Mouse (Mus musculus): ENCODE data around the gene Slc16a5.

- no peak for TF ChIP-seq MAX (IDR thresholded peaks at IDR 0.05)
- no peak for TF ChIP-seq CTCF (IDR thresholded peaks at IDR 0.05; ENCODE audit: control insufficient read depth, insufficient read depth, insufficient read length)
- TF ChIP-seq USF1 (IDR thresholded peaks at IDR 0.05; ENCODE audit: low read depth): no peak
- no peak for TF ChIP-seq FOSL1 (IDR thresholded peaks at IDR 0.05; ENCODE audit: insufficient read depth, low read length, poor library complexity, severe bottlenecking)
- no peak for TF ChIP-seq CEBPB (IDR thresholded peaks at IDR 0.05; ENCODE audit: low read depth)
These were observed 22.2 kb upstream of the Slc16a5 start, which contains the start of gene Trim80 for GRCm38 (mm10) chr11:115439906-115440595.

Data from C2C12 (cell line).